Mouse (Mus musculus) heart, embryonic 14.5 days (tissue): ENCODE measurements around the gene Slc13a3. TPM values are rescaled to one million over a fixed set of nuclear protein-coding genes. Genes with fewer than 3 reads are reported as not detected.
A peak's percentile ranks its signal among the peaks of the same experiment; 100 is the strongest.

ENCODE experiments used
- ATAC-seq: fragments of 200-750 bp; cut with Nextera tagmentation; 2 replicates; pipeline ENCODE4 v1.8.0; 2017; ENCODE audit warnings: low read depth, moderate TSS enrichment; ENCODE audit not compliant: insufficient number of reproducible peaks, insufficient read depth, low FRiP score
- H3K27ac ChIP-seq, 2 experiments: fragments of 200-500 bp in 1 of 2; fragments of 300-500 bp in 1 of 2; sonication (generic) in 1 of 2; replicated peaks in 1 of 2; 2 replicates each; pipeline ENCODE4 v1.5.1; 2012 to 2014; ENCODE audit warnings: low read depth in 2 of 2, low read length in 2 of 2, control low read depth in 1 of 2, mild to moderate bottlenecking in 1 of 2, mixed read lengths in 1 of 2; ENCODE audit not compliant: control insufficient read depth in 1 of 2, insufficient read depth in 1 of 2
- H3K27me3 ChIP-seq: fragments of 300-500 bp; sonication (generic); 2 replicates; pipeline ENCODE4 v1.6.1; 2014; ENCODE audit warnings: mild to moderate bottlenecking, low read length, control low read depth; ENCODE audit not compliant: control insufficient read depth, insufficient read depth
- H3K36me3 ChIP-seq: fragments of 300-500 bp; sonication (generic); 2 replicates; pipeline ENCODE4 v1.6.1; 2014; ENCODE audit warnings: mild to moderate bottlenecking, control low read depth, low read length, mixed read lengths; ENCODE audit not compliant: control insufficient read depth, insufficient read depth
- H3K4me1 ChIP-seq, 2 experiments: fragments of 200-500 bp in 1 of 2; fragments of 300-500 bp in 1 of 2; sonication (generic) in 1 of 2; 2 replicates each; pipeline ENCODE4 v1.6.1; 2012 to 2014; ENCODE audit warnings: low read length in 2 of 2, control low read depth in 1 of 2, mixed read lengths in 1 of 2; ENCODE audit not compliant: control insufficient read depth in 2 of 2, insufficient read depth in 2 of 2
- H3K4me2 ChIP-seq: fragments of 300-500 bp; sonication (generic); 2 replicates; pipeline ENCODE4 v1.6.1; 2014; ENCODE audit warnings: mild to moderate bottlenecking, low read length
- H3K4me3 ChIP-seq, 2 experiments: fragments of 200-500 bp in 1 of 2; fragments of 300-500 bp in 1 of 2; sonication (generic) in 1 of 2; 2 replicates each; pipeline ENCODE4 v1.5.1; 2012 to 2014; ENCODE audit warnings: low read length in 2 of 2, mild to moderate bottlenecking in 2 of 2, control low read depth in 1 of 2, low read depth in 1 of 2, moderate library complexity in 1 of 2; ENCODE audit not compliant: control insufficient read depth in 1 of 2, insufficient read depth in 1 of 2
- H3K9ac ChIP-seq: fragments of 300-500 bp; sonication (generic); 2 replicates; pipeline ENCODE4 v1.6.1; 2014; ENCODE audit warnings: mild to moderate bottlenecking, low read length
- H3K9me3 ChIP-seq: fragments of 300-500 bp; sonication (generic); 2 replicates; pipeline ENCODE4 v1.6.1; 2016; ENCODE audit warnings: low read length, control low read depth; ENCODE audit not compliant: control insufficient read depth
- WGBS: fragments of 180-500 bp; shearing (Covaris S2); extraction: QIAGEN DNeasy Blood & Tissue Kit; methylation state at CpG from one replicate; pipeline ENCODE4 v1.1.7; 2014; 5-methylcytosine and 5-hydroxymethylcytosine counted together
- polyA plus RNA-seq: library from polyadenylated mRNA; unstranded; fragments of >200 nt; fragmentation: Nextera tagmentation; extraction: Ambion mirVana; gene quantifications from 2 replicates; pipeline ENCODE4 v1.2.1, GENCODE M21; 2014

Slc13a3 gene
- polyA plus RNA-seq, 1 experiment from 2014 or later = 0.26 TPM

DNA sequence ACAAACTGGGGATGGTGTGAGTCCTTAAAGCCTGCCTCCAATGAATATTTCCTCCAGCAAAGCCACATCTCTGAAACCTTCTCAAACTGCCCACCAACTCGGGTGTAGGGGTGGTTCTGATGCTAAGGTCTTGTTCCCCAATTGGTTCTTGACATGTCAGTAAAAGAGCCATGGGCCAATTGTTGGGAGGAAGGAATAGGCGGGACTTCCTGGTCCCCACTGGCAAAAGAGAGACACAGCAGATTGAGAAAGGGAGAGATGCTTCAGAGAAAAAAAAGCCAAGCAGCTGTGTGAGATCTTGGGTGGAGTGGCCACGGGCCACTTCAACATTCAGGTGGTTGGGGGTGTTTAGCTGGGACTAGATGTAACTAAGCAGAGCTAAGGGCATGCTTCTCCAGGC lies 102.0 kb downstream of the Slc13a3 start:
- Histone ChIP-seq H3K27me3 (peaks cover 30% of the 10 kb centered on the region), H3K36me3 (0 out of 2 replicates have a peak, but pooled peaks cover 3% of the 10 kb centered on the region), H3K9me3 (no peaks in the 10 kb centered on the region), H3K9ac (no peak overlapping the region), H3K4me3 (no peak overlapping the region), H3K27ac (no peak overlapping the region), H3K4me2 (no peak overlapping the region), H3K4me1 (peaks cover 3 to 8% of the 10 kb centered on the region in 2 experiments; a peak in 3 of 4 replicates)
- ATAC-seq = no peak
- 33% methylated on average over 3 of the region's 3 CpGs for WGBS

DNA sequence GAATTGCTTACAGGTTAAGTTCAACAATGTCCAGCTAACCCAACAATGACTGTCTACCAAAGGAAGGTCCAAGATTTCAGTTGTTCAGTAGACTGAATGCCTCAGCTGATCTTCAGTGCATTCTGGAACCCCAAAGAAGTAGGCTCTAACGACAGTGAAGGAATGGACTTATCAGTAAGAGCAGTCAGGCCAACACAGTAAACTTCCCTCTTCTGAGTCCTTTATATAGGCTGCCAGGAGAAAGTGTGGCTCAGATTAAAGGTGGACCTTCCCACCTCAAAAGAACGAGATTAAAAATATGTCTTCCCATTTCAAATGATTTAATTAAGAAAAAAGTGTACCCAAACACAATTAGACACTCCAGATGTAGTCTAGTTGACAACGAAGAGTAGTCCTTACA lies 102.7 kb downstream of the Slc13a3 start:
- Histone ChIP-seq H3K36me3 (0 out of 2 replicates have a peak, but pooled peaks cover 3% of the 10 kb centered on the region), H3K9ac (no peak overlapping the region), H3K9me3 (no peaks in the 10 kb centered on the region), H3K27me3 (peaks cover 34% of the 10 kb centered on the region), H3K4me3 (no peak overlapping the region), H3K4me2 (no peak overlapping the region), H3K27ac (no peak overlapping the region), H3K4me1 (peaks cover 0 to 8% of the 10 kb centered on the region in 2 experiments; a peak in 3 of 4 replicates)
- WGBS = 65% methylated on average over 3 of the region's 3 CpGs
- no peak for ATAC-seq

DNA sequence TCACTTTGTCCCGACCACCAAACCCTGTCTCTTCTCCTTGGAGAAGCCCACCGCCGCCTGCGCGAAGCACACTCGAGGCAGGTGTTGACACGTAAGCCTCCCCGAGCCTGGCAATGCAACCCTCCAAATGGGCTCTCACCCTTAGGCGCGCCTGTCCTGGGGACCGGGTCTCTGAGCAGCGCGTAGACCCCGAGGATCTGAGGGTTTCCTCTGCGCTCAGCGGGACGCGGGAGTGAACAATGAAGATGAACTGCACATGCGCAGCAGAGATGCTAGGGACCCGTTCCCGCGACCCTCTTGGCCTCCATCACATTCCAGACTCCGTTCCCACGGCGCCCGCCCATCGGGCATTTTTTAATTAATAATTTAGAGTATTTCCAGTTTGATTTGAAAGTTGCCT lies 104.5 kb downstream of the Slc13a3 start, which contains the start of gene Zfp663:
Gene Zfp663 (minus strand): TSS at position 234 of the 400 bp plus-strand sequence.
- 0 out of 4 replicates have a peak within 1 kb of the TSS, but pooled peaks have one; percentile 0 to 14 for H3K4me3 ChIP-seq
- no peaks in the 10 kb centered on the region for H3K9me3 ChIP-seq
- peaks cover 44% of the 10 kb centered on the region for H3K27me3 ChIP-seq
- H3K27ac ChIP-seq = no peak within 1 kb of the TSS
- 1% methylated on average over 27 of the region's 27 CpGs for WGBS
- H3K36me3 ChIP-seq = no peaks in the 10 kb centered on the region
- ATAC-seq = no peak
- H3K9ac ChIP-seq = no peak within 1 kb of the TSS
- H3K4me2 ChIP-seq = peak within 1 kb of the TSS; percentile 39
- H3K4me1 ChIP-seq = peaks cover 2 to 8% of the 10 kb centered on the region in 2 experiments; a peak in 3 of 4 replicates

DNA sequence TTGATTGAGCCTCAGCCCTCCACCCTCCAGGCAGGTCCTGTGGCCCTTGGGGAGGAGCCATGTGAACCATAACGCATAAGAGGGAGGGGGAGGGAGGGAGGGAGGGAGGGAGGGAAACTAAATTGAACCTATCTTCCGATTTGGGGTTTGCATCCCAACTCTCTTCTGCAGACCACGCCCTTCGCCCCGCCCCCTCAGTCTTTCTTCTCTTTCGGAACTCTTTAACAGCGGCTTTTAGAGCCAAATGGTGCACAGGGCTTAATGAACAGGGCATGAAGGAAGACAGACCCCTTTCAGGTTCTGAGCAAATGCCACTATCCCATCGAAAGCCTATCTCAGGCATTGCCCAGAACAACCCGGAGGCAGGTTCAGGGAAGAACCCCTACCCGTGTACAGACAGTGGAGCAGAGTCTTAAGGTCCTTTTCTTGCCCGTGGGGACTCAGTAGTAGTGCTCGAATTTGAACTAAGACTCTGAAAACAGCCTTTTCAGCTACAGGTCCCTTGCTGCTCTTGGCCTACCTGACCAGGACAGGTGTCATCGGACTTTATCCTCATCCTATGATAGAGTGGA lies 105.1 kb downstream of the Slc13a3 start:
- H3K27ac ChIP-seq = no peak overlapping the region
- no peak overlapping the region for H3K9ac ChIP-seq
- no peak for ATAC-seq
- no peaks in the 10 kb centered on the region for H3K36me3 ChIP-seq
- WGBS = 7% methylated on average over 12 of the region's 13 CpGs
- 0 out of 4 replicates have a peak overlapping the region, but pooled peaks have one; percentile 0 to 14 for H3K4me3 ChIP-seq
- peak overlapping the region; percentile 39 for H3K4me2 ChIP-seq
- H3K9me3 ChIP-seq = no peaks in the 10 kb centered on the region
- H3K4me1 ChIP-seq = peaks cover 2 to 8% of the 10 kb centered on the region in 2 experiments; a peak in 3 of 4 replicates
- H3K27me3 ChIP-seq = peaks cover 44% of the 10 kb centered on the region

DNA sequence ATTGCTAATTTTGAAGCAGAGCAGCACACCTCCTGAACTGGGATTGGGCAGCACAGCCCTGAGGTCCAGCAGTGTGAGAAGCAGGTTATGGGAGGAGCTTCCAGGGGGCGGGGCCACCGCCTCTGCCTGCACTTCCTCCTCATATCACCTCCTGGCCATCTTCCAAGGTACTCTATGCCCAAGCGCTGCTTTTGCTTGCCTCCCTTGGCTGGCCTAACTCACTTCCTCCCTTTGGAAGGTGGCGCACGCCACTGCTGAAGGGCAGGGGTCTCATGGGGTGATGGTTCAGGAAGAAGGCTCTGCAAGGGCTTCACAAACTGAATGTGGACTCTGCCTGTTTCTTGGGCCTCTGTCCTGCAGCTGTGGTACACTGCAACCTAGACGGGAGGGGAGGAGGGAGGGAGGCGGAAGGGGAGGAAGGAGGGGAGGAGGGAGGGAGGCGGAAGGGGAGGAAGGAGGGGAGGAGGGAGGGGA lies 105.9 kb downstream of the Slc13a3 start:
- Histone ChIP-seq H3K4me2 (0 out of 2 replicates have a peak overlapping the region, but pooled peaks have one; percentile 13), H3K4me1 (peaks cover 2 to 8% of the 10 kb centered on the region in 2 experiments; a peak in 3 of 4 replicates), H3K9me3 (no peaks in the 10 kb centered on the region), H3K27ac (no peak overlapping the region), H3K36me3 (no peaks in the 10 kb centered on the region), H3K9ac (no peak overlapping the region), H3K27me3 (peaks cover 44% of the 10 kb centered on the region), H3K4me3 (no peak overlapping the region)
- WGBS = 3% methylated on average over 5 of the region's 8 CpGs
- no peak for ATAC-seq

DNA sequence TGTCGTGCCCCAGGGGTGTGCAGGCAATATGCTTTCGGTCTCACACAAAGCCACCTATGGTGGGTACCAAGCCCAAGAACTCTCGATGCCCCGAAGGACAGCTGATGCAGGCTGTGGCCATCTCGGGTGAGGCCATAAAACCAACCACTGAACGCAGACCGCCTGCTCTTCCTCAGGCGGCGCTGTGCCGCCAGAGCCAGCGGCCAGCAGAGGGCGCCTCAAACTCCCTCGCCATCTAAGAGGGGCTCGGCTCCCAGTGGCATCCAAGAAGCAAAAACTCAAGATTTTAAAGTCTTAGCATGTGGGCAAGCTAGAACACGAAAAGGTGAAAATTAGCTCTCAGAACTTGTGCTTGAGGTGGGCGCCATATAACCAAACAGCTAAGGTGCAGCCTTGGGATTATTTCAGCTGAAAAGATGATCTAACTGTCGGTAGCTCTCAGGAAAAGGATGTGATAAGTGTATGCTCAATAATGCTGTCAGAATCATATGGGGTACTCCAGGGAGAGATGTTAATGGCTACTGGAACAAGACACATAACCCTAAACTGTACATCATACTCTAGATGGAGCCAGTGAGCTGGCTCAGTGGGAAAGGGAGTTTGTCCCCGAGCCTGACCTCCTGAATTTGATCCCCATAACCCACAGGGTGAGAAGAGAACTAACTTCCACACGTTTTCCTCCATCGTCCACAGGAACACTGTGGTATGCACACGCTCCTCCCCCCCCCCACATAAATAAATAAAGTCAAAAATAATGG lies 108.5 kb downstream of the Slc13a3 start:
- H3K27me3 ChIP-seq = peaks cover 42% of the 10 kb centered on the region
- no peaks in the 10 kb centered on the region for H3K36me3 ChIP-seq
- ATAC-seq = no peak
- H3K27ac ChIP-seq = no peak overlapping the region
- 0 out of 4 replicates have a peak overlapping the region, but pooled peaks of 1 of the 2 experiments have one; percentile 6 for H3K4me3 ChIP-seq
- 9% methylated on average over 21 of the region's 21 CpGs for WGBS
- peaks cover 2 to 8% of the 10 kb centered on the region in 2 experiments; a peak in 3 of 4 replicates for H3K4me1 ChIP-seq
- H3K9me3 ChIP-seq = no peaks in the 10 kb centered on the region
- no peak overlapping the region for H3K9ac ChIP-seq
- H3K4me2 ChIP-seq = peak overlapping the region; percentile 52

DNA sequence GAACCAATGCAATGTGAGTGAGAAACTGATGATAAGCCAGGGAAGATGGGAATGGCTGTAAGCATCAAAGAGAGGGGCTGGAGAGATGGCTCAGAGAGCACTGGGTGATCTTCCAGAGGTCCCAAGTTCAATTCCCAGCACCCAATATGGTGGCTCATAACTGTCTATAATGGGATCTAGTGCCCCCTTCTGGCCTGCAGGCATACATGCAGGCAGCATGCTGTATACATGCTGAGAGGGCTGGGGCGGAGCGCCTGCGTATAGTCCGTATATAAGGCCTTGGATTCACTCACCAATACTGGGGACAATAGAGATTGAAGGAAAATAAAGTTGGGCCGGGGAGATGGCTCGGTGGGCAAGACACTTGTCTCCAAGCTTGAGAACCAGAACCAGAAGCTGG lies 109.7 kb downstream of the Slc13a3 start:
- Histone ChIP-seq H3K27ac (no peak overlapping the region), H3K9me3 (no peaks in the 10 kb centered on the region), H3K36me3 (no peaks in the 10 kb centered on the region), H3K4me3 (no peak overlapping the region), H3K4me1 (peaks cover 2 to 8% of the 10 kb centered on the region in 2 experiments; a peak in 3 of 4 replicates), H3K27me3 (peaks cover 29% of the 10 kb centered on the region), H3K4me2 (no peak overlapping the region), H3K9ac (no peak overlapping the region)
- ATAC-seq = no peak
- 81% methylated on average over 6 of the region's 6 CpGs for WGBS
